Mouse (Mus musculus) fat pad, adult 2 months (tissue): Measurements from ENCODE around the gene BC030867.

ENCODE experiments used
- DNase-seq: peaks from one replicate; pipeline ENCODE4 v3.0.0-alpha.2; 2011; ENCODE audit warnings: low read depth, low spot score; ENCODE audit errors: extremely low read depth

The BC030867 gene

GRCm38 (mm10) chr11:102248630-102249230 lies at the start of gene BC030867:
Gene BC030867 (plus strand): TSS chr11:102248882.
- no peak for DNase-seq

GRCm38 (mm10) chr11:102199856-102200255 lies 48.8 kb upstream of the BC030867 start:
- DNase-seq: no peak

GRCm38 (mm10) chr11:102201408-102201821 lies 47.3 kb upstream of the BC030867 start:
- DNase-seq: no peak

GRCm38 (mm10) chr11:102206481-102206880 lies 42.2 kb upstream of the BC030867 start:
- DNase-seq: no peak

- no peak for DNase-seq
These were observed 40.6 kb upstream of the BC030867 start for GRCm38 (mm10) chr11:102207825-102208777.

GRCm38 (mm10) chr11:102208846-102209245 lies 39.8 kb upstream of the BC030867 start:
- no peak for DNase-seq

- DNase-seq: no peak
These were observed 38.9 kb upstream of the BC030867 start for GRCm38 (mm10) chr11:102209742-102210141.

- no peak for DNase-seq
These were observed 38.5 kb upstream of the BC030867 start for GRCm38 (mm10) chr11:102210185-102210584.

GRCm38 (mm10) chr11:102211011-102211410 lies 37.7 kb upstream of the BC030867 start:
- DNase-seq: no peak

- DNase-seq: peak; percentile 72
These were observed 36.7 kb upstream of the BC030867 start for GRCm38 (mm10) chr11:102211936-102212341.

- no peak for DNase-seq
These were observed 34.1 kb upstream of the BC030867 start for GRCm38 (mm10) chr11:102214430-102215156.

GRCm38 (mm10) chr11:102215511-102215910 lies 33.2 kb upstream of the BC030867 start:
- no peak for DNase-seq

- DNase-seq: no peak
These were observed 32.4 kb upstream of the BC030867 start for GRCm38 (mm10) chr11:102216056-102216885.

GRCm38 (mm10) chr11:102216886-102217240 lies 31.8 kb upstream of the BC030867 start:
- DNase-seq: no peak

GRCm38 (mm10) chr11:102217396-102217795 lies 31.3 kb upstream of the BC030867 start:
- DNase-seq: no peak

- no peak for DNase-seq
These were observed 30.7 kb upstream of the BC030867 start for GRCm38 (mm10) chr11:102217876-102218430.

- DNase-seq: no peak
These were observed 29.9 kb upstream of the BC030867 start for GRCm38 (mm10) chr11:102218783-102219182.

- no peak for DNase-seq
These were observed 29.3 kb upstream of the BC030867 start for GRCm38 (mm10) chr11:102219247-102219993.

- no peak for DNase-seq
These were observed 28.7 kb upstream of the BC030867 start for GRCm38 (mm10) chr11:102219994-102220346.

GRCm38 (mm10) chr11:102220451-102220850 lies 28.2 kb upstream of the BC030867 start:
- no peak for DNase-seq
